Mouse (Mus musculus) frontal cortex, postnatal 14 days (tissue): ENCODE measurements around the gene Gm9887.

Experiments used
- DNase-seq, 2 experiments: peaks; one replicate each; pipeline ENCODE4 v3.0.0; 2022; ENCODE audit warnings: low spot score in 2 of 2

Gene Gm9887

GRCm38 (mm10) chr12:69360997-69361899, 11.0 kb downstream of the Gm9887 start:
- peak; percentile 97 to 99 for DNase-seq

GRCm38 (mm10) chr12:69360655-69360996, 11.6 kb downstream of the Gm9887 start:
- peak; percentile 18 to 25 for DNase-seq

DNA sequence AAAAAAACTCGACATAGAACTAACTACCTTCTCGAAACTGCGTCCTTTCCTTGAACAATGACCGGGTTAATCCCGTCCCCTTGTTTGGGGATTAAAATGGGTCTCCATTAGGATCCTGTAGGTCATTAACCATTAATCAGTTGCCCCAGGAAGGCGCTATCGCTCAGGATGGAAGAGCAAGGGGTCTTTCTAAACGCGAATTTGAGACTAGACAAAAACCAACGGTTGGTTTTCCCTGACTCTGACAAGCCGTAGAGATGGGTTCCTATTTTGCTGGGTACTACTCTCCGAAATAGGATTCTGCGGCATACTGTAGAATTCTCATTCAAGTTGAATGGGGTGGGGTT, 15.0 kb downstream of the Gm9887 start:
- no peak for DNase-seq

DNA sequence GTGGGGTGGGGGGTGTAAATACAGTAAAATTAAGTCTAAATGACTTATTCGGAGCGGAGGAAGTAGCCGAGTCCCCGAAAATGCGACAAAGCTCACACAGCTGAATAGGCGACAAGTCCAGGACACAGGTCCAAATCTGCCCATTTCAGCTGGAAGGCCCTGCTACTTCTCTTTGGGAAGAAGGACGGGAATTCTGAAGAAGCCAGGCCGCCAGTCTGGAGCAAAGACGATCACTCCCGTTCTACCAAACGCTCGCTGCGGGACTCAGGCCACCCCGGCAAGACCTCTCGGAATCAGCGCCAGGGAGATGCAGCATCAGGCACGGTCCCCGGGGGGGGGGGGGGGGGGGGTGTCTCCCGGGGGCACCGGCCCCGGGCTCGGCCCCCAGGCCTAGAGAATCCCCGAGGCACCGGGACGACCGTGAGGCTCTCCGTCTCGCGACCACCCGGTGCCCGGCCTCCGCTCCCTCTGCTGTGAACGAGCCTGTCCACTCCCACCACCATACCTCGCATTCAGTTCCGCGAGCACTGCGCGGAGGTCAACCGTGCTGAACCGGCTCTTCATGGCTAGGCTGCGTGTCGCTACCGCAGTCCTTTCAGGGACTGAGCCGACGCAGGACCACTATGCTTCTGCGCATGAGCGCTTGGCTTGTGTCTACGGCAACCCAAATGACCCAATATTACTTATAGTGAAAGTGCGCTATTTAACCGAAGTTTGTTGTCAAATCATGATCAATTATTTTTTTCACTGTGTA, 15.5 kb downstream of the Gm9887 start, which contains the start of gene Nemf:
TSS of gene Nemf (minus strand) at position 620 of the 754 bp plus-strand sequence.
- DNase-seq, result peak; percentile 71 to 79

GRCm38 (mm10) chr12:69351685-69352084, 20.6 kb downstream of the Gm9887 start:
- DNase-seq, result no peak

DNA sequence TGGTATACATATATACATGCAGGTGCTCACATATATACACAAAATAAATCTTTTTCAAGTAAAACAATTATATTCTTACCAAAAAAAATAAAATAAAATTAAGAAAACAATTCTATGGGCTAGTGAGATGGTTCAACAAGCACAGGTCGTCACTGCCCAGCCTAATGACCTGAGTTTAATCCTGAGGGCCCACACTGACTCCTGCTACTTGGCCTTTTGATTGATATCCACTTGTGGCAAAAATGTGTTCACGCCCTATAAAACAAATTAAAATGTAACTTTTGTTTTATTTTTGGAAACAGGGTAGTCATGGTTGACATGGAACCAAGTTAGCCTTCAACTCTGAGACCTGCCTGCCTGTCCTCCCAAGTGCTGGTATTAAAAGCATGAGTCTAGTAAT, 22.3 kb downstream of the Gm9887 start:
- DNase-seq, result no peak

GRCm38 (mm10) chr12:69333547-69333946, 38.7 kb downstream of the Gm9887 start:
- no peak for DNase-seq

DNA sequence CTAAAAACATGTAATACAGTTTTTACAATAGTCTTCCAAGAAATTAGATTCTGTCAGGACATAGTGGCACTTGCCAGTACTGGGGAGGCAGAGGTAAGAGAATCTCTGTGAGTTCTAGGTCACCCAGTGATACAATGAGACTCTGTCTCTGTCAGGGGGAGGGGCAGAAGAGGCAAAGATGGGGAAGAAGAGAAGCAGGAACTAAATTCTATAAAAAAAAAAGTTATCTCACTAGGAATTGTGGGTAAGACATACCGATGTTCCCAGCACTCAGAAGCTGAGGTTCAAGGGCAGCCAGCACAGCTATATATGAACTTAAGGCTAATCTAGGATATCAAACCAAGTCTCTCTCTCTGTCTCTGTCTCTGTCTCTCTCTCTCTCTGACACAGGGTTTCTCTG, 40.1 kb downstream of the Gm9887 start:
- no peak for DNase-seq

GRCm38 (mm10) chr12:69331187-69331586, 41.1 kb downstream of the Gm9887 start:
- no peak for DNase-seq
